Mouse (Mus musculus) splenic B cell, adult 2 months (primary cell): ENCODE results near the gene Gm20481.

Experiments used
- DNase-seq: peaks from one replicate; pipeline ENCODE4 v3.0.0-alpha.2; 2011; ENCODE audit warnings: low read depth, low spot score
- H3K27me3 ChIP-seq: 2 replicates; pipeline ENCODE4 v1.6.1; 2012; ENCODE audit warnings: mild to moderate bottlenecking, low read length, moderate library complexity, mixed read lengths; ENCODE audit not compliant: control insufficient read depth, poor library complexity, insufficient read depth, severe bottlenecking
- H3K36me3 ChIP-seq: 2 replicates; pipeline ENCODE4 v1.6.1; 2012; ENCODE audit warnings: mild to moderate bottlenecking, low read length, moderate library complexity, mixed read lengths; ENCODE audit not compliant: control insufficient read depth, poor library complexity, insufficient read depth, severe bottlenecking

Gm20481 gene

GRCm38 (mm10) chr17:35016791-35017705 is 47.3 kb downstream of the Gm20481 start:
- peaks cover 20% of the 10 kb centered on the region for H3K36me3 ChIP-seq
- H3K27me3 ChIP-seq = no peaks in the 10 kb centered on the region
- DNase-seq = peak; percentile 43

DNA sequence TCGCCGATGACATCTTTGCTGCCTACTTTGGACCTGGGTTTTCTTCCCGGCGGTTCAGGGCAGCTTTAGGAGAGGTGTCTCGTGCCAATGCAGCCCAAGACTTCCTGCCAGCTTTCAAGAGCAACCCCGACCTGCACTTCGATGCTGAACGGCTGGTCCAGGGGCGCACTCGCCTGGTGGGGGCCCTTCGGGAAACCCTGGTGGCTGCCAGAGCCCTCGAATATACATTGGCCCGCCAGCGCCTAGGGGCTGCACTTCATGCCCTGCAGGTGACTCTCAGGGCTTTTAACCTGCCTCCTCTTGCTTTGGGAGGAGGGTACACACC is 48.0 kb downstream of the Gm20481 start:
- no peak for DNase-seq
- H3K27me3 ChIP-seq = no peaks in the 10 kb centered on the region
- H3K36me3 ChIP-seq = peaks cover 20% of the 10 kb centered on the region

DNA sequence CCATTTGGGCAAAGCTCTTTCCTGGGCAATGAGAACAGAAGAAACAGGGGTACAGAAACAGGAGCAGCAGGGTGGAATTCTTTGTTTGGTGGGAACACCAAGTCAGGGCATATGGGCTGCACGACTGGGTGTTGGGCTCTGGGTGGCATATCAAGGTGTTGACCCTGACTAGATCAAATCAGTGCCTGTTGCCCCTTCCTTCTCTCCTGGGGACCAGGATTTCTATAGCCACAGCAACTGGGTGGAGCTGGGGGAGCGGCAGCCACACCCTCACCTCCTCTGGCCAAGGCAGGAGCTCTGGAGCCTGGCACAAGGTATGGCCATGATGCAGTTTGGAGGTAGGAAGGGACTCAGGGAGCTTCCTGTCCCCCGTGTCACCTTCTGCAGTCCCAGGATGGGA is 48.5 kb downstream of the Gm20481 start:
- Histone ChIP-seq H3K27me3 (no peaks in the 10 kb centered on the region), H3K36me3 (peaks cover 19% of the 10 kb centered on the region)
- no peak for DNase-seq

- no peak for DNase-seq
- H3K36me3 ChIP-seq = peaks cover 11% of the 10 kb centered on the region
- H3K27me3 ChIP-seq = no peaks in the 10 kb centered on the region
Measured at GRCm38 (mm10) chr17:35019894-35020293, 50.2 kb downstream of the Gm20481 start.

- H3K36me3 ChIP-seq = peaks cover 7% of the 10 kb centered on the region
- no peak for DNase-seq
- H3K27me3 ChIP-seq = no peaks in the 10 kb centered on the region
Measured at GRCm38 (mm10) chr17:35020551-35020950, 50.8 kb downstream of the Gm20481 start.

DNA sequence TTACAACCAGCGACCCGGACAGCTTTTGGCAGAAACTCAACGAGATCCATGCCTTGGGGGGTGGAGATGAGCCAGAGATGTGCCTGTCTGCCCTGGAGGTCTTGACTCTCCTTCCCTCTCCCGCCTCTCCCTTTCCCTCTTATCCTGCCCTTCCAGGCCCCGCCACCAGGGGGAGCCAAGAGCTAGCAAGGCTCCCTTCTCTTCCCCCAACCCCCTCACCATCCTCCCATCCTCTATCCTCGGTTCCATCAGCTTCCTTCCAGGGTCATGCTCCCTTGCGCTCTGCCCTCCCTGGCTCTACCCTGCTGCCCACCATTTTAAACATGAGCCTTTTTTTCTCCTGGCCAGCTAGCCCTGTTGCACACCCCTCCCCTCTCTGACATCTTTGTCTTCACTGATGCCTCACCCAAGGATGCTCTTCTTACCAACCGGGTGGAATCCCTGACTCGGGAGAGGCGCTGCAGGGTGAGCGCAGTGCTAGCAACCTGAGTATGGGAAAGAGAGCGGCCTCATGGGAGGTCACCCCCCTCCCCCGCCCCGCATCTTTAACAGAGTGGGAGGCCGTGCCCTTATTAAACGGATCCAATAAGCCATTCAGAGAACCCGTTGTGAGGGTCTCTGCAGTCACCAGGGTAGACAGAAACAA is 51.6 kb downstream of the Gm20481 start:
- no peaks in the 10 kb centered on the region for H3K27me3 ChIP-seq
- peaks cover 2% of the 10 kb centered on the region; the same call in 1 of the 2 replicates for H3K36me3 ChIP-seq
- DNase-seq = peak; percentile 84
